Mouse (Mus musculus) heart, embryonic 12.5 days (tissue): ENCODE data around the gene Adap1. TPM values are rescaled to one million over a fixed set of nuclear protein-coding genes. Genes with fewer than 3 reads are reported as not detected.

Source experiments
- ATAC-seq: fragments of 200-750 bp; cut with Nextera tagmentation; 2 replicates; pipeline ENCODE4 v1.8.0; 2017; ENCODE audit warnings: moderate TSS enrichment, moderate library complexity; ENCODE audit not compliant: insufficient number of reproducible peaks, low FRiP score
- H3K27ac ChIP-seq: fragments of 300-500 bp; sonication (generic); 2 replicates; pipeline ENCODE4 v1.5.1; 2016; ENCODE audit warnings: mild to moderate bottlenecking, moderate library complexity; ENCODE audit not compliant: poor library complexity, severe bottlenecking
- H3K27me3 ChIP-seq: fragments of 300-500 bp; sonication (generic); replicated peaks from 2 replicates; pipeline ENCODE4 v1.6.1; 2016; ENCODE audit warnings: mild to moderate bottlenecking, moderate library complexity
- H3K36me3 ChIP-seq: fragments of 300-500 bp; sonication (generic); 2 replicates; pipeline ENCODE4 v1.6.1; 2016; ENCODE audit warnings: mild to moderate bottlenecking, moderate library complexity
- H3K4me1 ChIP-seq: fragments of 300-500 bp; sonication (generic); replicated peaks from 2 replicates; pipeline ENCODE4 v1.6.1; 2016; ENCODE audit warnings: mild to moderate bottlenecking
- H3K4me2 ChIP-seq: fragments of 300-500 bp; sonication (generic); 2 replicates; pipeline ENCODE4 v1.6.1; 2016; ENCODE audit warnings: mild to moderate bottlenecking, moderate library complexity
- H3K4me3 ChIP-seq: fragments of 300-500 bp; sonication (generic); 2 replicates; pipeline ENCODE4 v1.5.1; 2016; ENCODE audit warnings: mild to moderate bottlenecking
- H3K9ac ChIP-seq: fragments of 300-500 bp; sonication (generic); 2 replicates; pipeline ENCODE4 v1.6.1; 2016; ENCODE audit warnings: mild to moderate bottlenecking, moderate library complexity
- H3K9me3 ChIP-seq: fragments of 300-500 bp; sonication (generic); replicated peaks from 2 replicates; pipeline ENCODE4 v1.6.1; 2016; ENCODE audit warnings: mild to moderate bottlenecking, moderate library complexity
- WGBS: fragments of 180-500 bp; shearing (Covaris S2); methylation state at CpG from one replicate; pipeline ENCODE4 v1.1.7; 2016; 5-methylcytosine and 5-hydroxymethylcytosine counted together
- polyA plus RNA-seq: library from polyadenylated mRNA; unstranded; fragments of >200 nt; fragmentation: Nextera tagmentation; extraction: Ambion mirVana; gene quantifications from 2 replicates; pipeline ENCODE4 v1.2.1, GENCODE M21; 2016

Adap1 gene
- polyA plus RNA-seq, 1 experiment from 2014 or later: 1.1 TPM

DNA sequence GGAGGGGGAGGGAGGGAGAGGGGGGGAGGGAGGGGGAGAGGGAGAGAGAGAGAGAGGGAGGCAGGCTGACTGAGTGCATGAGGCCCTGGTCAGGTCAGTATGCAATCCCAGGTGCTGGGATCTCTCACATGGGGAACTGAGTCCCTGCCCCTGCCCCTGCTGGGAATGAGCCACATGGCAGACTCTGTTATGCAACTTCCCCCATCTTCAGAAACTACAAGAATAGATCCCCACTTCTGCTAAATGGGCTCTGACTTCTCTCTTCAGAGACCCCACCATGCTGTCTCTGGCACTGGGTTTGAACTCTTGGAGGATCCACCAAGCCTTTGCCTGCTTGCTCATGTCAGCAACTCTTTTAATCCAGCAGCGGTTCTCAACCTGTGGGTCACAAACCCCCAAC lies 40.4 kb upstream of the Adap1 start:
- WGBS: 76% methylated on average over 1 of the region's 1 CpGs
- no peaks in the 10 kb centered on the region for H3K9me3 ChIP-seq
- H3K27me3 ChIP-seq: no peaks in the 10 kb centered on the region; the same call in 1 of the 2 replicates
- no peak for ATAC-seq
- no peak overlapping the region for H3K4me3 ChIP-seq
- no peak overlapping the region for H3K4me2 ChIP-seq
- H3K27ac ChIP-seq: no peak overlapping the region
- H3K9ac ChIP-seq: no peak overlapping the region
- H3K4me1 ChIP-seq: peaks cover 30% of the 10 kb centered on the region
- no peaks in the 10 kb centered on the region for H3K36me3 ChIP-seq

- Histone ChIP-seq H3K4me3 (no peak overlapping the region), H3K9ac (peak overlapping the region; percentile 46; the same call in 1 of the 2 replicates), H3K27me3 (no peaks in the 10 kb centered on the region; the same call in 1 of the 2 replicates), H3K4me1 (peaks cover 22% of the 10 kb centered on the region), H3K36me3 (no peaks in the 10 kb centered on the region), H3K27ac (0 out of 2 replicates have a peak overlapping the region, but pooled peaks have one; percentile 26), H3K9me3 (no peaks in the 10 kb centered on the region), H3K4me2 (no peak overlapping the region)
- 45% methylated on average over 5 of the region's 5 CpGs for WGBS
- no peak for ATAC-seq
Measured at GRCm38 (mm10) chr5:139364911-139365571, 39.6 kb upstream of the Adap1 start.

DNA sequence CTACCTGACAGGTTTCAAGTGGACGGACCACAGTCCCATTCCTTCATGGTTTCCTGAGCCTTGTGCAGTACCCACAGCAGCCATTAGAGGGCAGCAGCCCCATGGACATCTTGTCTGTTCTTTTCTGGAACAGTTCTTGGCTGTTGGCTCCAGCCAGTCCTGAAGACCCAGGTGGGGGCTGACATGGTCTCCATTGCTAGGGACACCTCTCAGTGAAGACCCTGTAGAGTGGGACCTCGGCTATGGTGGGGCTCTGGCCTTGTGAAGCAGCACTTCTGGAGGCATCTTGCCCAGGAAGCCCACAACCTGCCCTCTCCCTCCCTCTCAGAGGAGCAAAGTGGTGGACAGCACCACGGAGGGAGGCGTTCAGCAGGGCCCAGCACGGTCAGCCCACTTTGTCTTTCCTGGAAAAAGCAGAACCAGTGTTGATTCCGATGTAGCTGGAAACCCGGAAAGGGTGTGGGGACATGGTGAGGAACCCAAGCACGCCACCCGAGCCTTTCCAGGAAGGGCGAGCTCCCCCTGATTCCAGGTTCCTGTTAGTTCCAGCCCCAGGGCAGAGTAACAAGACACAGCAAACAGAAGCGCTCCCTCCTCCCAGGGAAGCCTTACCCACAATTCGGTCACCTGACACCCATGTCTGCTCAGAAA lies 39.0 kb upstream of the Adap1 start:
- Histone ChIP-seq H3K4me1 (peaks cover 16% of the 10 kb centered on the region), H3K4me2 (peak overlapping the region; percentile 17; the same call in 1 of the 2 replicates), H3K27ac (0 out of 2 replicates have a peak overlapping the region, but pooled peaks have one; percentile 26), H3K4me3 (no peak overlapping the region), H3K36me3 (no peaks in the 10 kb centered on the region), H3K27me3 (no peaks in the 10 kb centered on the region; the same call in 1 of the 2 replicates), H3K9ac (peak overlapping the region; percentile 46; the same call in 1 of the 2 replicates), H3K9me3 (no peaks in the 10 kb centered on the region)
- WGBS: 25% methylated on average over 12 of the region's 12 CpGs
- peak; percentile 49 for ATAC-seq

DNA sequence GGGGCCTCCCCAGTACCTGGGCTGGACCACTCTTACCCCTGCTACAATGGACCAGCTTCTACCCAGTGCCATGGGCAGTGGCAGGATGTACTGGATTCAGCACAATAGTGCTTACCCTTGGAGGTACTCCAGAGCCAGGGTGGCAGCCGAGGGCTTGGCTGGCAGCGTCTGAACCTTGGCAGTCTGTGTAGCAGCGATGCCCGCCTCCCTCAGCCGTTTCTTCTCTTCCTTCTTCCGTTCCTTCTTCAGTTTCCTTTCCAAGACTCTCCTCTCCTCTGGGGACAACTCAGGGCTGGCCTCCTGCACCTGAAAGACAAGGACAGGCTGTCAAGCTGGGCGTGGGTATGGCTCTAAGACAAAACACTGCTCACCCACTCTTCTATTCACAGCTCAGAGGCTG lies 38.4 kb upstream of the Adap1 start:
- no peak overlapping the region for H3K9ac ChIP-seq
- no peaks in the 10 kb centered on the region; the same call in 1 of the 2 replicates for H3K27me3 ChIP-seq
- H3K27ac ChIP-seq: no peak overlapping the region
- H3K4me3 ChIP-seq: no peak overlapping the region
- WGBS: 60% methylated on average over 7 of the region's 7 CpGs
- peaks cover 16% of the 10 kb centered on the region for H3K4me1 ChIP-seq
- ATAC-seq: no peak
- no peaks in the 10 kb centered on the region for H3K36me3 ChIP-seq
- H3K9me3 ChIP-seq: no peaks in the 10 kb centered on the region
- no peak overlapping the region for H3K4me2 ChIP-seq

DNA sequence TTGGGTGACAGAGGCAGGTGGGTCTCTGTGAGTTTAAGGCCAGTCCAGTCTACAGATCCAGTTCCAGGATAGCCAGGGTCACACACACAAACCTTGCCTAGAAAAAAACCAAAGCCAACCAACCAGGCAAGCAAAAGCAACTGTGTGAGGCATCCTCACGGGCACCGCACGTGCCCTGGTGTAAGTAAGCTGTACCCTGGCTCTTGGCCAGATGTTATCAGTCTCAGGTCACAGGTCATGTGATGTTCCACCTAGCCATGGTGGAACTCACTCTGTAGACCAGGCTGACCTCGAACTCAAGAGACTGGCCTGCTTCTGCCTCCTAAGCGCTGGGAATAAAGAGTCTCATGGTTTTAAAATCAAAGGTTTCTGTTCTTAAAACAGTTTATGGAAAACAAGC lies 33.8 kb upstream of the Adap1 start:
- WGBS: 82% methylated on average over 5 of the region's 5 CpGs
- Histone ChIP-seq H3K36me3 (no peaks in the 10 kb centered on the region), H3K4me1 (peaks cover 14% of the 10 kb centered on the region), H3K27me3 (peaks cover 18% of the 10 kb centered on the region), H3K9ac (no peak overlapping the region), H3K9me3 (no peaks in the 10 kb centered on the region), H3K4me3 (no peak overlapping the region), H3K4me2 (no peak overlapping the region), H3K27ac (no peak overlapping the region)
- no peak for ATAC-seq

GRCm38 (mm10) chr5:139358653-139359052 lies 33.2 kb upstream of the Adap1 start:
- H3K9ac ChIP-seq: no peak overlapping the region
- 0 out of 2 replicates have a peak, but pooled peaks have one; percentile 20 for ATAC-seq

GRCm38 (mm10) chr5:139355235-139355772 lies 29.9 kb upstream of the Adap1 start:
- ATAC-seq: 0 out of 2 replicates have a peak, but pooled peaks have one; percentile 12
- 33% methylated on average over 19 of the region's 19 CpGs for WGBS

More at GRCm38 (mm10) chr5:139358653-139359052, 33.2 kb upstream of the Adap1 start:
- Histone ChIP-seq H3K4me3 (no peak overlapping the region), H3K4me2 (no peak overlapping the region), H3K36me3 (no peaks in the 10 kb centered on the region), H3K27me3 (peaks cover 23% of the 10 kb centered on the region), H3K27ac (no peak overlapping the region), H3K4me1 (peaks cover 11% of the 10 kb centered on the region; the same call in 1 of the 2 replicates), H3K9me3 (no peaks in the 10 kb centered on the region)
- WGBS: 38% methylated on average over 2 of the region's 2 CpGs

DNA sequence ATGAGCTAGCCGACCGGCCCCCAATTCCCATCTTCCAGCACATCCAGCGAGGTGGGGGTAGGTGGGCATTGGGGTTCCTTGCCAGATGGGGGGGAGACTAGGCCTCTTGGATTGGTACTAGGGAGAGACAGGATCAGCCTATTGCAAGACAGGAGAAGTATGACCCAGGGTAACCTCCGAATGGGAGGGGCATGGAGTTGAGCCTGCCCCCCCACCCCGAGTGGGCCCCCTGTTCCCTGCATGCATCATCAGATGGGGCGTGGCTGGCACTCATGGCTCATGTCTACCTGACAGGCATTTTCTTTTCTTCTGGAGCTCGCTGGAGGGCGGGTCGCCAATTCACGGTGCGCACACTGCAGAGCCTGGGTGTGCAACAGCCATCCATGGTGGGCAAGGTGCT lies 28.5 kb upstream of the Adap1 start:
- WGBS: 83% methylated on average over 11 of the region's 11 CpGs
- Histone ChIP-seq H3K9me3 (no peaks in the 10 kb centered on the region), H3K4me3 (no peak overlapping the region), H3K27me3 (peaks cover 61% of the 10 kb centered on the region), H3K4me2 (no peak overlapping the region), H3K9ac (no peak overlapping the region), H3K36me3 (no peaks in the 10 kb centered on the region), H3K4me1 (peaks cover 19% of the 10 kb centered on the region), H3K27ac (no peak overlapping the region)
- no peak for ATAC-seq

More at GRCm38 (mm10) chr5:139355235-139355772, 29.9 kb upstream of the Adap1 start:
- H3K9me3 ChIP-seq: no peaks in the 10 kb centered on the region
- no peak overlapping the region for H3K4me3 ChIP-seq
- peaks cover 53% of the 10 kb centered on the region for H3K27me3 ChIP-seq
- no peaks in the 10 kb centered on the region for H3K36me3 ChIP-seq
- no peak overlapping the region for H3K9ac ChIP-seq
- no peak overlapping the region for H3K27ac ChIP-seq
- peaks cover 19% of the 10 kb centered on the region for H3K4me1 ChIP-seq
- no peak overlapping the region for H3K4me2 ChIP-seq

GRCm38 (mm10) chr5:139353496-139353895 lies 28.1 kb upstream of the Adap1 start:
- WGBS: 56% methylated on average over 10 of the region's 10 CpGs
- H3K4me1 ChIP-seq: peaks cover 15% of the 10 kb centered on the region
- no peaks in the 10 kb centered on the region for H3K9me3 ChIP-seq
- H3K4me2 ChIP-seq: no peak overlapping the region
- H3K27me3 ChIP-seq: peaks cover 65% of the 10 kb centered on the region
- H3K27ac ChIP-seq: no peak overlapping the region
- H3K36me3 ChIP-seq: no peaks in the 10 kb centered on the region
- H3K4me3 ChIP-seq: no peak overlapping the region
- ATAC-seq: no peak
- no peak overlapping the region for H3K9ac ChIP-seq

GRCm38 (mm10) chr5:139352317-139352716 lies 26.9 kb upstream of the Adap1 start, which contains the start of gene Cyp2w1:
Gene Cyp2w1 (plus strand): TSS chr5:139352617.
- Histone ChIP-seq H3K27ac (no peak within 1 kb of the TSS), H3K4me1 (peaks cover 8% of the 10 kb centered on the region), H3K36me3 (no peaks in the 10 kb centered on the region), H3K4me3 (no peak within 1 kb of the TSS), H3K9me3 (no peaks in the 10 kb centered on the region), H3K4me2 (no peak within 1 kb of the TSS), H3K27me3 (peaks cover 74% of the 10 kb centered on the region), H3K9ac (0 out of 2 replicates have a peak within 1 kb of the TSS, but pooled peaks have one; percentile 35)
- WGBS: 56% methylated on average over 6 of the region's 6 CpGs
- no peak for ATAC-seq

- Histone ChIP-seq H3K4me2 (no peak overlapping the region), H3K9me3 (no peaks in the 10 kb centered on the region), H3K4me3 (no peak overlapping the region), H3K9ac (0 out of 2 replicates have a peak overlapping the region, but pooled peaks have one; percentile 35), H3K27me3 (peaks cover 76% of the 10 kb centered on the region), H3K4me1 (peaks cover 8% of the 10 kb centered on the region), H3K27ac (no peak overlapping the region), H3K36me3 (no peaks in the 10 kb centered on the region)
- 23% methylated on average over 8 of the region's 8 CpGs for WGBS
- ATAC-seq: no peak
Measured at GRCm38 (mm10) chr5:139351628-139352027, 26.2 kb upstream of the Adap1 start.
